Mouse (Mus musculus) small intestine, adult 2 months (tissue): ENCODE results near the gene Chchd10.

ENCODE experiments used
- CTCF ChIP-seq: fragments of 200-500 bp; IDR thresholded peaks from 2 replicates; pipeline ENCODE4 v1.5.1; 2012; ENCODE audit warnings: low read depth, mild to moderate bottlenecking, control low read depth, inconsistent platforms, low read length, moderate library complexity, mixed read lengths; ENCODE audit not compliant: insufficient replicate concordance, insufficient read length; ENCODE audit errors: extremely low read depth
- POLR2A ChIP-seq: fragments of 200-500 bp; IDR thresholded peaks from 2 replicates; pipeline ENCODE4 v1.6.1; 2012; ENCODE audit warnings: low read depth, mild to moderate bottlenecking, control low read depth, inconsistent platforms, low read length, moderate library complexity

GRCm38 (mm10) chr10:75975216-75975615 lies 42.3 kb downstream of the Chchd10 start:
- TF ChIP-seq CTCF = peak; percentile 42; the same call in 1 of the 2 replicates
- no peak for TF ChIP-seq POLR2A
